Mouse (Mus musculus): Measurements from ENCODE around the gene Nfx1.
"Not testable (repeated sequence)": the region's sequence is repeated elsewhere in the genome, so short reads cannot be mapped to it uniquely, and the experiment has no call there.

The Nfx1 gene

GRCm38 (mm10) chr4:40970842-40971701 lies at the start of gene Nfx1:
Nfx1 (plus strand) TSS chr4:40970906.
- DNase-seq = peak; percentile 95

GRCm38 (mm10) chr4:40921288-40921687 lies 49.4 kb upstream of the Nfx1 start:
- no peak for DNase-seq

GRCm38 (mm10) chr4:40923087-40923651 lies 47.5 kb upstream of the Nfx1 start:
- peak; percentile 74 for DNase-seq

GRCm38 (mm10) chr4:40925568-40925967 lies 45.1 kb upstream of the Nfx1 start:
- DNase-seq = no peak

- no peak for DNase-seq
Observed at GRCm38 (mm10) chr4:40929046-40929445, 41.7 kb upstream of the Nfx1 start.

GRCm38 (mm10) chr4:40933694-40934093 lies 37.0 kb upstream of the Nfx1 start:
- no peak for DNase-seq

GRCm38 (mm10) chr4:40934369-40934768 lies 36.3 kb upstream of the Nfx1 start:
- DNase-seq = not testable (repeated sequence)

- no peak for DNase-seq
Observed at GRCm38 (mm10) chr4:40936175-40936839, 34.4 kb upstream of the Nfx1 start.

- no peak for DNase-seq
Observed at GRCm38 (mm10) chr4:40938793-40939192, 31.9 kb upstream of the Nfx1 start.

- no peak for DNase-seq
Observed at GRCm38 (mm10) chr4:40943651-40944050, 27.1 kb upstream of the Nfx1 start.

- DNase-seq = no peak
Observed at GRCm38 (mm10) chr4:40946516-40947121, 24.1 kb upstream of the Nfx1 start.

- no peak for DNase-seq
Observed at GRCm38 (mm10) chr4:40947565-40948159, 23.0 kb upstream of the Nfx1 start.

GRCm38 (mm10) chr4:40948160-40948708 lies 22.5 kb upstream of the Nfx1 start, which contains the start of the genes Bag1 and Chmp5:
Bag1 (minus strand) TSS chr4:40948294.
Chmp5 (plus strand) TSS chr4:40948407.
- DNase-seq = peak; percentile 99

- peak; percentile 29 for DNase-seq
Observed at GRCm38 (mm10) chr4:40953521-40953920, 17.2 kb upstream of the Nfx1 start.

- no peak for DNase-seq
Observed at GRCm38 (mm10) chr4:40955942-40956341, 14.8 kb upstream of the Nfx1 start.

GRCm38 (mm10) chr4:40963536-40963935 lies 7.2 kb upstream of the Nfx1 start:
- DNase-seq = no peak

- no peak for DNase-seq
Observed at GRCm38 (mm10) chr4:40969161-40969560, 1.5 kb upstream of the Nfx1 start.

GRCm38 (mm10) chr4:40969781-40970591 lies 720 bp upstream of the Nfx1 start:
- DNase-seq = peak; percentile 21

GRCm38 (mm10) chr4:40970592-40970841 lies 189 bp upstream of the Nfx1 start:
- no peak for DNase-seq

- DNase-seq = no peak
Observed at GRCm38 (mm10) chr4:40971744-40972143, 1.0 kb downstream of the Nfx1 start.

- no peak for DNase-seq
Observed at GRCm38 (mm10) chr4:40974011-40974410, 3.3 kb downstream of the Nfx1 start.

GRCm38 (mm10) chr4:40975678-40976077 lies 5.0 kb downstream of the Nfx1 start:
- DNase-seq = no peak

Data from kidney, adult 11 months (tissue).